Mouse (Mus musculus) heart, adult 2 months (tissue): Measurements from ENCODE around the gene Stox2.

Source experiments
- CTCF ChIP-seq: fragments of 200-600 bp; IDR thresholded peaks from 2 replicates; pipeline ENCODE4 v1.8.1; 2022; ENCODE audit warnings: antibody characterized with exemption, mild to moderate bottlenecking, moderate library complexity
- EP300 ChIP-seq: fragments of 200-500 bp; IDR thresholded peaks from 2 replicates; pipeline ENCODE4 v1.6.1; 2011; ENCODE audit warnings: low read depth, low read length, control low read depth; ENCODE audit not compliant: insufficient read depth

GRCm38 (mm10) chr8:47242207-47243004, 203.8 kb downstream of the Stox2 start:
- TF ChIP-seq CTCF (no peak), EP300 (no peak)
